Mouse (Mus musculus): ENCODE data around the gene Snx19. TPM values are rescaled to one million over a fixed set of nuclear protein-coding genes. Genes with fewer than 3 reads are reported as not detected.

Snx19 gene
- polyA plus RNA-seq, 1 experiment from 2014 or later = 4.2 TPM

DNA sequence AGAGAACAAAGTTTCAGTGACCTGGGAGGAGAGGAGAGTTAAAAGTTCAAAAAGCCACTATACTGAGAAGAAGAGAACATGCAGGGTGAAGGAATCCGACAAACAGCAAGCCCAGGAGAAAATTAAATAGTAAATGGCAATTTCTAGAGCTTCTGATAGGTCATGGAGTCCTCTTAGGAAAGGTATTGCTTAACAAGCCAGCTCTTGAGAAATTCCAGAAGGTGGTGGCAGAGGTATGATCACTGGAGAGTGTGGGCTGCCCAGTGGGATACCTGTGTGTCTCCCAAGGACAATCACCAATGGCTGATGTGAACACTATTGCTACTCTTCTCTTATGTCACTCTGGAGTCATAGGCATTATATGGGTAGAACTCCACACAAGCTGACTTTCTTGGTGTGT, 19.2 kb downstream of the Snx19 start:
- Histone ChIP-seq H3K27ac (ENCODE audit: low read depth) (no peak overlapping the region), H3K27me3 (ENCODE audit: insufficient read depth, low read length) (no peaks in the 10 kb centered on the region), H3K4me2 (ENCODE audit: low read depth, low read length) (no peak overlapping the region), H3K4me1 (ENCODE audit: insufficient read depth) (no peaks in the 10 kb centered on the region), H3K9ac (replicated peaks) (no peak overlapping the region), H3K4me3 (ENCODE audit: low read depth, low read length) (no peak overlapping the region), H3K9me3 (ENCODE audit: low read length) (no peaks in the 10 kb centered on the region), H3K36me3 (replicated peaks; ENCODE audit: insufficient read depth, low read length) (peaks cover 27% of the 10 kb centered on the region)
- 86% methylated on average over 1 of the region's 1 CpGs for WGBS (ENCODE audit: insufficient replicate concordance)
- TF ChIP-seq CTCF (IDR thresholded peaks at IDR 0.05; ENCODE audit: low read depth) (no peak), EP300 (IDR thresholded peaks at IDR 0.05; ENCODE audit: low read depth) (no peak)
- no peak for ATAC-seq
- DNase-seq = no peak

DNA sequence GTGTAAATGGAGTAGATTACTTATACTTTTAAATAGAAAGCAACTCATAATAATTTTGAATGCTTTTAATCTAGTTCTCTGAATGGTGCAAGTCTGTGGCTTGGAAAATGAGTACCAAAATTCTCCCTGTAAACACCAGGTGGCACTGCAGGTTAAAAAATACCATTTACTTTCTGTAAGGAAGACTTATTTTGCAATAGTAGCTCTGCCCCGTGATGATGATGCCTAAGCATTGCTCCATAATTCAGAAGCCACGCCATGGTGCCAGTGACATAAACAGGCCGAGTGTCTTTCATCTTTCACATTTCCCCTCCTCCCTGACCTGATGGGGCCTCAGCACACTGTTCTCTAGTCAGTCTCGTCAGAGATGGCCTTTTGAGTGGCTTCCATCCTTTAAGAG, 21.6 kb downstream of the Snx19 start:
- Histone ChIP-seq H3K36me3 (replicated peaks; ENCODE audit: insufficient read depth, low read length) (peaks cover 24% of the 10 kb centered on the region), H3K4me1 (ENCODE audit: insufficient read depth) (no peaks in the 10 kb centered on the region), H3K9ac (replicated peaks) (no peak overlapping the region), H3K27ac (ENCODE audit: low read depth) (no peak overlapping the region), H3K27me3 (ENCODE audit: insufficient read depth, low read length) (no peaks in the 10 kb centered on the region), H3K4me2 (ENCODE audit: low read depth, low read length) (no peak overlapping the region), H3K4me3 (ENCODE audit: low read depth, low read length) (no peak overlapping the region), H3K9me3 (ENCODE audit: low read length) (no peaks in the 10 kb centered on the region)
- WGBS (ENCODE audit: insufficient replicate concordance) = 48% methylated on average over 4 of the region's 4 CpGs
- peak; percentile 49 for ATAC-seq
- TF ChIP-seq EP300 (IDR thresholded peaks at IDR 0.05; ENCODE audit: low read depth) (0 out of 2 replicates have a peak, but pooled peaks have one; percentile 12), CTCF (IDR thresholded peaks at IDR 0.05; ENCODE audit: low read depth) (peak; percentile 49)
- no peak for DNase-seq

DNA sequence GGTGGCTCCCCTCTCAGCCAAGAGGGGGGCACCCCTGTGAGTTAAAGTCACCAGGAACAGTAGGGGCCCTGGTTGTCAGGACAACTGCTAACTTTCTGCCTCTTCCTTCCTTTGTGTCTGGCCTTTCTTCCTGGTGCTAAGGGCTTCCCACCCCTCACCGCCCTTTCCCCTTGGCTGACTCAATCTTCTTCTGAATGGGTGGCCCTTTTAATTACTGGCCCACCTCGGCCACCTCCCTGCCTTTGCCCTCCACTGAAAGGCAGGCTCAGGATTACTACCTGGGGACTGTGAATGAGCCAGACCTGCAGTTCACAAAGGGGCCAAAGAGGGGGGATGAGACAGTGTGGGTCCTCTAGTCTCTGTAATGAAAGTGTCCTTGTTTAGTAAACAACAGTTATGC, 23.0 kb downstream of the Snx19 start:
- Histone ChIP-seq H3K27ac (ENCODE audit: low read depth) (no peak overlapping the region), H3K9me3 (ENCODE audit: low read length) (no peaks in the 10 kb centered on the region), H3K9ac (replicated peaks) (no peak overlapping the region), H3K4me1 (ENCODE audit: insufficient read depth) (no peaks in the 10 kb centered on the region), H3K27me3 (ENCODE audit: insufficient read depth, low read length) (no peaks in the 10 kb centered on the region), H3K36me3 (replicated peaks; ENCODE audit: insufficient read depth, low read length) (peaks cover 18% of the 10 kb centered on the region), H3K4me2 (ENCODE audit: low read depth, low read length) (no peak overlapping the region), H3K4me3 (ENCODE audit: low read depth, low read length) (no peak overlapping the region)
- ATAC-seq (no peak), DNase-seq (no peak)
- 67% methylated on average over 2 of the region's 2 CpGs for WGBS (ENCODE audit: insufficient replicate concordance)
- no peak for TF ChIP-seq CTCF (IDR thresholded peaks at IDR 0.05; ENCODE audit: low read depth)

DNA sequence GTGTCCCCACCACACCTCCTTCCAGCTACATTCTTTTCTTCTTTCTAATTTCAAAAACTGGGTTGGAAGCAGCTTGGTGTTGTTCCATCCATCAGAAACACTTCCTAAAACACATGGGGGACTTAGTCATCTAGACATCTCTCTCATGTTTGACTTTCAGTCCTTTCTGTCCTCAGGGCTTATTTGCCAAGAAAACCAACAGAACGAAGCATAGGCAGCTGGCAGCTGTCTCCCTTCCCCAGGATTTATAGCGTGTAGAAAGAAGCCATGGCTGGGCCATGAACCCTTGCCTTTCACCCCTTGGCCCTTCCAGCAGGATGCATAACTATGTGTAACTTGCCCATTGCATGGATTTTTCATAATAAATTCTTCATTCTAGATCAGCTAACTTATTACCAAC, 23.9 kb downstream of the Snx19 start:
- H3K4me3 ChIP-seq (ENCODE audit: low read depth, low read length) = no peak overlapping the region
- H3K9ac ChIP-seq (replicated peaks) = no peak overlapping the region
- TF ChIP-seq EP300 (IDR thresholded peaks at IDR 0.05; ENCODE audit: low read depth) (no peak), CTCF (IDR thresholded peaks at IDR 0.05; ENCODE audit: low read depth) (no peak)
- H3K27me3 ChIP-seq (ENCODE audit: insufficient read depth, low read length) = no peaks in the 10 kb centered on the region
- WGBS (ENCODE audit: insufficient replicate concordance) = 93% methylated on average over 2 of the region's 2 CpGs
- no peak overlapping the region for H3K4me2 ChIP-seq (ENCODE audit: low read depth, low read length)
- H3K4me1 ChIP-seq (ENCODE audit: insufficient read depth) = no peaks in the 10 kb centered on the region
- H3K36me3 ChIP-seq (replicated peaks; ENCODE audit: insufficient read depth, low read length) = peaks cover 18% of the 10 kb centered on the region
- ATAC-seq (no peak), DNase-seq (no peak)
- H3K9me3 ChIP-seq (ENCODE audit: low read length) = no peaks in the 10 kb centered on the region
- no peak overlapping the region for H3K27ac ChIP-seq (ENCODE audit: low read depth)

DNA sequence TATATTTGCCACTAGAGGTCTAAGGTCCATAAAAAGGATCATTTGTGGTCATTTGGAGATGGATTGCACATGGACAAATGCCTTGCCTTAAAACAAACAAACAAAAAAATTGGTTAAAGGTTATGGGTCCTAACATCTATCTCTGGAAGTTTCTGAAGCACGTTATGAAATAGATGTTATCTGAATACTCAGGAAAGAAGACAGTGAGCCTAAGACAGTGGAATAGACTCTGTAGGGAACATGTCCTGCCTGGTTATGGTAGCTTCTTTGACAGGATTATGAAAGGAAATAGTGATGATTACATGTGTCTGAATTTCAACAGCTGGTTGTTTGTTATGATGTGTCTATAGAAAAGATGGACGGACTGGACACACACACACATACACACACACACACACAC, 27.6 kb downstream of the Snx19 start:
- Histone ChIP-seq H3K4me3 (ENCODE audit: low read depth, low read length) (no peak overlapping the region), H3K9ac (replicated peaks) (no peak overlapping the region), H3K36me3 (replicated peaks; ENCODE audit: insufficient read depth, low read length) (0 out of 2 replicates have a peak, but pooled peaks cover 9% of the 10 kb centered on the region), H3K27me3 (ENCODE audit: insufficient read depth, low read length) (no peaks in the 10 kb centered on the region), H3K27ac (ENCODE audit: low read depth) (no peak overlapping the region), H3K9me3 (ENCODE audit: low read length) (no peaks in the 10 kb centered on the region), H3K4me2 (ENCODE audit: low read depth, low read length) (no peak overlapping the region), H3K4me1 (ENCODE audit: insufficient read depth) (no peaks in the 10 kb centered on the region)
- DNase-seq = no peak
- no peak for TF ChIP-seq CTCF (IDR thresholded peaks at IDR 0.05; ENCODE audit: low read depth)
- no peak for TF ChIP-seq EP300 (IDR thresholded peaks at IDR 0.05; ENCODE audit: low read depth)
- ATAC-seq = no peak
- WGBS (ENCODE audit: insufficient replicate concordance) = 64% methylated on average over 2 of the region's 2 CpGs

DNA sequence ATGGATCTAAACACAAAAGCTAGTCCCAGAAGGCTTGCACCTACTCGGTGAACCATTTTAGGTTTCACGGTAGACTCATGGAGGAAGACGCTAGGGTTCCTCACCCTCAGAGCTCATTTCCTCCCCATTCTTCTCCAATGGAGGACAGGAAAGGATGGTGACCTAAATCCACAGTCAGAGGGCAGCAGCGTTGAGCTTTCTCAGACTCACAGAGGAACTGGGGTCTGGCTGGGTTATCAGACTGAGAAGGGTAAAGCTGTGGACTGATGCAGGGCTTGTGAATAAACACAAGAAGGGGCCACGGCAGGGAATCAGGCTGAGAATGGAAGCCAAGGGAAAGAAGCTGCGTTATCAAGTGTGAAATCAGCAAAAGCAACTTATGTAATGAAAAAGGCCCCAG, 29.3 kb downstream of the Snx19 start:
- no peak for DNase-seq
- no peak for TF ChIP-seq EP300 (IDR thresholded peaks at IDR 0.05; ENCODE audit: low read depth)
- TF ChIP-seq CTCF (IDR thresholded peaks at IDR 0.05; ENCODE audit: low read depth) = no peak
- ATAC-seq = no peak
- no peak overlapping the region for H3K9ac ChIP-seq (replicated peaks)
- no peaks in the 10 kb centered on the region for H3K27me3 ChIP-seq (ENCODE audit: insufficient read depth, low read length)
- H3K9me3 ChIP-seq (ENCODE audit: low read length) = no peaks in the 10 kb centered on the region
- H3K36me3 ChIP-seq (replicated peaks; ENCODE audit: insufficient read depth, low read length) = 0 out of 2 replicates have a peak, but pooled peaks cover 10% of the 10 kb centered on the region
- WGBS (ENCODE audit: insufficient replicate concordance) = 55% methylated on average over 6 of the region's 6 CpGs
- H3K27ac ChIP-seq (ENCODE audit: low read depth) = no peak overlapping the region
- H3K4me2 ChIP-seq (ENCODE audit: low read depth, low read length) = no peak overlapping the region
- H3K4me3 ChIP-seq (ENCODE audit: low read depth, low read length) = no peak overlapping the region
- H3K4me1 ChIP-seq (ENCODE audit: insufficient read depth) = no peaks in the 10 kb centered on the region

DNA sequence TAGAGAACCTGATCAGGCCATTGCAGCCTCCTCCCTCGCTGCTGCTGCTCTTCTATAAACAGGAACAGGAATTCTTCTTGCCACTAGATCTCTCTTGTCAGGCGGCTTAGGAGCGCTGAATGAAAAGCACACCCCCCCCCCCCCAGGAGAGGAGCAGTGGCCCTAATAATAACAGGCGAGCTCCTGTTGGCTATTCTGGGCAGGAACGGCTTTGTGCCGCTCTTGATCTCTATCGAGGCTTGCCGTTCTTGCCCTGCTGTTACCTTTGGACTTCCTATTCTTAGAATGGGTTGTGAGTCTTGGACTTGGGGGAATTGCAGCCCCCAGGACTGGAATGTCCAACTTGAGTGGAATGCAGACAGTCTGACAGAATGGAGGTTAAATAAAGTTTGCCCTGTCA, 33.6 kb downstream of the Snx19 start:
- ATAC-seq = no peak
- Histone ChIP-seq H3K27ac (ENCODE audit: low read depth) (no peak overlapping the region), H3K36me3 (replicated peaks; ENCODE audit: insufficient read depth, low read length) (peaks cover 19% of the 10 kb centered on the region), H3K4me1 (ENCODE audit: insufficient read depth) (no peaks in the 10 kb centered on the region), H3K4me3 (ENCODE audit: low read depth, low read length) (no peak overlapping the region), H3K4me2 (ENCODE audit: low read depth, low read length) (no peak overlapping the region), H3K27me3 (ENCODE audit: insufficient read depth, low read length) (no peaks in the 10 kb centered on the region), H3K9ac (replicated peaks) (no peak overlapping the region), H3K9me3 (ENCODE audit: low read length) (no peaks in the 10 kb centered on the region)
- no peak for DNase-seq
- TF ChIP-seq CTCF (IDR thresholded peaks at IDR 0.05; ENCODE audit: low read depth) (no peak), EP300 (IDR thresholded peaks at IDR 0.05; ENCODE audit: low read depth) (no peak)
- 76% methylated on average over 8 of the region's 8 CpGs for WGBS (ENCODE audit: insufficient replicate concordance)
